In the genomic region with DNA sequence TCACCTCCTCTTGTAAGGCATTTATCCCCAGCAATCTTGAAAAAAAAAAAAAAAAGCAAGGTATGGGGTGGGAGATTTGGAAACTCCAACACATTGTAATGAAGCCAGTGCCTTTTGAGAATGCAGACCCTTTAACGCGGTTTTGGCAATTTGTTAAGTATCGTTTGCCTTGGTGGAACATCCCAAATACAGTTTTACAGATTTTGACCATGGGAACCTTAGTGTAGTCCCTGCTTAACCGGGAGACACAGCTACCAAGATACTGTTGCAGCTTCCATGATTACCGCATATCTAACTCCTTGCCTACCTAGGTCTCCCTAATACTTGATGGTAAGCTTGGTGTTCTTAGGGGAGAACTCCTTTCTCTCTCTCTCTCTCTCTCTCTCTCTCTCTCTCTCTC, we compare ENCODE assay signal across 8 mouse cellular contexts. TPM values are rescaled to one million over a fixed set of nuclear protein-coding genes. Genes with fewer than 3 reads are reported as not detected.
DNase-seq lines count a peak whose midpoint lies in the region; ATAC-seq and TF ChIP-seq lines count a peak whose summit lies in the region.

No protein-coding gene starts in this region.

- no peak for DNase-seq in left cerebral cortex, adult 2 months (ENCODE audit: extremely low spot score in 1 of 2, low spot score in 2 of 2)
- no peak for DNase-seq in left cerebral cortex, postnatal 25 days (ENCODE audit: low spot score in 2 of 2)
- DNase-seq in embryonic facial prominence, embryonic 10.5 days (ENCODE audit: low spot score): no peak
- DNase-seq in hindbrain, postnatal 0 days (ENCODE audit: low spot score): no peak
- no peak for DNase-seq in midbrain, postnatal 0 days (ENCODE audit: low spot score)
- no peak for DNase-seq in urinary bladder, adult 2 months (ENCODE audit: low spot score)
- DNase-seq in layer of hippocampus, postnatal 25 days (ENCODE audit: extremely low spot score in 1 of 2, low spot score in 1 of 2): no peak
- no peak for DNase-seq in thymus, postnatal 14 days

- intact Hi-C loops in left cerebral cortex, adult 2 months (cut with DNase I): loop anchor here (5.0 kb wide), 1 partner anchor 36 kb away; a partner anchor contains a TSS
- intact Hi-C loops in left cerebral cortex, postnatal 25 days (cut with DNase I): no loop called here

- TF ChIP-seq CTCF in left cerebral cortex, adult 2 months (IDR thresholded peaks at IDR 0.05): no peak
- TF ChIP-seq CTCF in hindbrain, postnatal 0 days (IDR thresholded peaks at IDR 0.05; ENCODE audit: low read depth): no peak
- no peak for TF ChIP-seq CTCF in midbrain, postnatal 0 days (IDR thresholded peaks at IDR 0.05)

- no peaks in the 10 kb centered on the region for H3K27me3 ChIP-seq in embryonic facial prominence, embryonic 10.5 days (replicated peaks; ENCODE audit: low read depth, poor library complexity, severe bottlenecking)
- no peaks in the 10 kb centered on the region for H3K27me3 ChIP-seq in hindbrain, postnatal 0 days (ENCODE audit: insufficient read depth, low read length)
- no peaks in the 10 kb centered on the region for H3K27me3 ChIP-seq in midbrain, postnatal 0 days (ENCODE audit: insufficient read depth, low read length)

- H3K4me3 ChIP-seq in left cerebral cortex, adult 2 months: peak overlapping the region; percentile 81
- peak overlapping the region; percentile 85 for H3K4me3 ChIP-seq in embryonic facial prominence, embryonic 10.5 days
- H3K4me3 ChIP-seq in hindbrain, postnatal 0 days (ENCODE audit: low read length): peak overlapping the region; percentile 99
- H3K4me3 ChIP-seq in midbrain, postnatal 0 days (ENCODE audit: low read depth, low read length): peak overlapping the region; percentile 99

- H3K36me3 ChIP-seq in embryonic facial prominence, embryonic 10.5 days (replicated peaks): peaks cover 29% of the 10 kb centered on the region
- H3K36me3 ChIP-seq in hindbrain, postnatal 0 days (ENCODE audit: insufficient read depth, low read length): peaks cover 13% of the 10 kb centered on the region
- peaks cover 9% of the 10 kb centered on the region for H3K36me3 ChIP-seq in midbrain, postnatal 0 days (ENCODE audit: insufficient read depth, low read length)

- ATAC-seq in hindbrain, postnatal 0 days: no peak
- no peak for ATAC-seq in midbrain, postnatal 0 days (ENCODE audit: low FRiP score)

- H3K9ac ChIP-seq in hindbrain, postnatal 0 days (replicated peaks; ENCODE audit: low read length): peak overlapping the region; percentile 89
- H3K9ac ChIP-seq in midbrain, postnatal 0 days (replicated peaks; ENCODE audit: low read length, poor library complexity, severe bottlenecking): peak overlapping the region; percentile 90

- H3K9me3 ChIP-seq in embryonic facial prominence, embryonic 10.5 days: no peaks in the 10 kb centered on the region
- H3K9me3 ChIP-seq in hindbrain, postnatal 0 days (ENCODE audit: low read length): no peaks in the 10 kb centered on the region
- H3K9me3 ChIP-seq in midbrain, postnatal 0 days (ENCODE audit: low read length): no peaks in the 10 kb centered on the region

- H3K4me1 ChIP-seq in embryonic facial prominence, embryonic 10.5 days: peaks cover 19% of the 10 kb centered on the region
- no peaks in the 10 kb centered on the region; the same call in 1 of the 2 replicates for H3K4me1 ChIP-seq in hindbrain, postnatal 0 days (ENCODE audit: insufficient read depth, low read length)
- no peaks in the 10 kb centered on the region for H3K4me1 ChIP-seq in midbrain, postnatal 0 days (ENCODE audit: insufficient read depth, low read length)

- 28% methylated on average over 5 of the region's 5 CpGs for WGBS in embryonic facial prominence, embryonic 10.5 days
- 21% methylated on average over 5 of the region's 5 CpGs for WGBS in hindbrain, postnatal 0 days
- WGBS in midbrain, postnatal 0 days: 22% methylated on average over 5 of the region's 5 CpGs

- H3K27ac ChIP-seq in left cerebral cortex, adult 2 months: no peak overlapping the region; the same call in 1 of the 2 replicates
- H3K27ac ChIP-seq in embryonic facial prominence, embryonic 10.5 days (replicated peaks): no peak overlapping the region
- no peak overlapping the region for H3K27ac ChIP-seq in hindbrain, postnatal 0 days
- H3K27ac ChIP-seq in midbrain, postnatal 0 days (ENCODE audit: low read depth, low read length): no peak overlapping the region

- H3K4me2 ChIP-seq in hindbrain, postnatal 0 days (ENCODE audit: low read depth, low read length): peak overlapping the region; percentile 69
- peak overlapping the region; percentile 78 for H3K4me2 ChIP-seq in midbrain, postnatal 0 days (ENCODE audit: low read depth, low read length, poor library complexity, severe bottlenecking)

RNA-seq across cellular contexts. Expression of a gene that starts 0.7 kb away (rescaled TPM):
- total RNA-seq in left cerebral cortex, adult 2 months (2021): 10 to 100 TPM; 36.1 to 38.9 TPM
- total RNA-seq in left cerebral cortex, postnatal 25 days (2021): 10 to 100 TPM; 37.1 to 37.7 TPM
- 39.1 and 42.6 TPM in 2 replicates for polyA plus RNA-seq in embryonic facial prominence, embryonic 10.5 days (2016; fragmentation: Nextera tagmentation; extraction: Ambion mirVana)
- 25.6 and 28.5 TPM in 2 replicates for total RNA-seq in hindbrain, postnatal 0 days (2014; rRNA removed)
- polyA plus RNA-seq in hindbrain, postnatal 0 days (2015; fragmentation: Nextera tagmentation; extraction: Ambion mirVana): 35.1 and 36.9 TPM in 2 replicates
- total RNA-seq in midbrain, postnatal 0 days (2014; rRNA removed): 26.4 and 42.7 TPM in 2 replicates
- 33.9 and 35.3 TPM in 2 replicates for polyA plus RNA-seq in midbrain, postnatal 0 days (2015; fragmentation: Nextera tagmentation; extraction: Ambion mirVana)
- polyA plus RNA-seq in urinary bladder, adult 2 months (2012; rRNA removed): 15.2 and 16.3 TPM in 2 replicates
- 10 to 100 TPM; 40.2 to 43.8 TPM for total RNA-seq in layer of hippocampus, postnatal 25 days (2021)

RNA-seq across cellular contexts. Expression of a gene that starts 38.4 kb away (rescaled TPM):
- 10 to 100 TPM; 25.8 to 28.6 TPM for total RNA-seq in left cerebral cortex, adult 2 months (2021)
- total RNA-seq in left cerebral cortex, postnatal 25 days (2021): 10 to 100 TPM; 30.6 to 31.8 TPM
- polyA plus RNA-seq in embryonic facial prominence, embryonic 10.5 days (2016; fragmentation: Nextera tagmentation; extraction: Ambion mirVana): 40.9 and 41.8 TPM in 2 replicates
- total RNA-seq in hindbrain, postnatal 0 days (2014; rRNA removed): 32.8 and 37.6 TPM in 2 replicates
- polyA plus RNA-seq in hindbrain, postnatal 0 days (2015; fragmentation: Nextera tagmentation; extraction: Ambion mirVana): 68.6 and 69.2 TPM in 2 replicates
- 37.6 and 45.1 TPM in 2 replicates for total RNA-seq in midbrain, postnatal 0 days (2014; rRNA removed)
- polyA plus RNA-seq in midbrain, postnatal 0 days (2015; fragmentation: Nextera tagmentation; extraction: Ambion mirVana): 79.0 and 79.5 TPM in 2 replicates
- polyA plus RNA-seq in urinary bladder, adult 2 months (2012; rRNA removed): 21.6 and 24.7 TPM in 2 replicates
- 10 to 100 TPM; 23.6 to 28.2 TPM for total RNA-seq in layer of hippocampus, postnatal 25 days (2021)

RNA-seq across cellular contexts. Expression of a gene that starts 40.9 kb away (rescaled TPM):
- 10 to 100 TPM; 55.9 to 58.2 TPM for total RNA-seq in left cerebral cortex, adult 2 months (2021)
- total RNA-seq in left cerebral cortex, postnatal 25 days (2021): 10 to 100 TPM; 62.3 to 63.5 TPM
- 75.8 and 76.2 TPM in 2 replicates for polyA plus RNA-seq in embryonic facial prominence, embryonic 10.5 days (2016; fragmentation: Nextera tagmentation; extraction: Ambion mirVana)
- total RNA-seq in hindbrain, postnatal 0 days (2014; rRNA removed): 115 and 120 TPM in 2 replicates
- polyA plus RNA-seq in hindbrain, postnatal 0 days (2015; fragmentation: Nextera tagmentation; extraction: Ambion mirVana): 79.7 and 81.2 TPM in 2 replicates
- 98.7 and 110 TPM in 2 replicates for total RNA-seq in midbrain, postnatal 0 days (2014; rRNA removed)
- 74.1 and 80.5 TPM in 2 replicates for polyA plus RNA-seq in midbrain, postnatal 0 days (2015; fragmentation: Nextera tagmentation; extraction: Ambion mirVana)
- 77.7 and 87.7 TPM in 2 replicates for polyA plus RNA-seq in urinary bladder, adult 2 months (2012; rRNA removed)
- total RNA-seq in layer of hippocampus, postnatal 25 days (2021): 10 to 100 TPM; 58.7 to 61.1 TPM

RNA-seq across cellular contexts. Expression of a gene that starts 50.7 kb away (rescaled TPM):
- 10 to 100 TPM; 20.3 to 23.3 TPM for total RNA-seq in left cerebral cortex, adult 2 months (2021)
- 10 to 100 TPM; 15.8 to 16.6 TPM for total RNA-seq in left cerebral cortex, postnatal 25 days (2021)
- polyA plus RNA-seq in embryonic facial prominence, embryonic 10.5 days (2016; fragmentation: Nextera tagmentation; extraction: Ambion mirVana): 37.0 and 37.3 TPM in 2 replicates
- 5.6 and 10.8 TPM in 2 replicates for total RNA-seq in hindbrain, postnatal 0 days (2014; rRNA removed)
- polyA plus RNA-seq in hindbrain, postnatal 0 days (2015; fragmentation: Nextera tagmentation; extraction: Ambion mirVana): 11.2 and 11.3 TPM in 2 replicates
- 5.3 and 7.4 TPM in 2 replicates for total RNA-seq in midbrain, postnatal 0 days (2014; rRNA removed)
- 7.9 and 8.3 TPM in 2 replicates for polyA plus RNA-seq in midbrain, postnatal 0 days (2015; fragmentation: Nextera tagmentation; extraction: Ambion mirVana)
- 41.1 and 41.7 TPM in 2 replicates for polyA plus RNA-seq in urinary bladder, adult 2 months (2012; rRNA removed)
- 10 to 100 TPM; 28.7 to 33.2 TPM for total RNA-seq in layer of hippocampus, postnatal 25 days (2021)
